Mouse (Mus musculus): ENCODE measurements around the gene Rapgef4. TPM values are rescaled to one million over a fixed set of nuclear protein-coding genes. Genes with fewer than 3 reads are reported as not detected.

Rapgef4 gene
- polyA plus RNA-seq, 1 experiment from 2014 or later = 3.6 TPM

DNA sequence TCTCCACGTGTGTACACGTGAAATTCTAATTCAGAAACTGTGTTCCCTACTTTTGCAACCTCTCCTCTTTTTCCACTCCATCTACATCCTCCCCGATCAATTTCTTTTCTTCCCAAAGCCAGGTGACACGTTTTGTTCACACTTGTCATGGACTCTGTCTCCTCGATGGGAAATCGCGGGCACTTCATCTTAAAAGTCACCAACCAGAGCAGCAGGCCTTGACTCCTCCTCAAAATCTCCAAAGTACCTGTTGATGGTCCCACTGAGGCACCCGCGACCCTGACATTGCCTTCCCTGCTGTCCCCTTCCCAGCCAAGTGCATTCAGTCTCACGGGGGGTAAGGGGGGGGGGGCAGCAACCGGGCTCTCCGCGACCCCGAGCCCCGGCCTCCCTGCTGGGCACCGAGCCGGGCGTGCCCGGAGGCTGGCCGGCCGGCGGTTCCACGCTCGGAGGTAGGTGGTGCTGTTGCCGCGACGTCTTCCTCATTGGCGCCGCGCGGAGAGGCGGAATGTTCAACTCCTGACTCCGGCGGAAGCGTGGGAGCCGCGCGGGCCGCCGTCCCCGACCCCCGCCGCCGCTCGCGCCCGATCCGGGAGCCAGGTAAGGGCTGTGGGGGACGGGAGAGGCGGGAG is 304.3 kb downstream of the Rapgef4 start, which contains the start of gene Map3k20:
Map3k20 (plus strand) TSS at position 382 of the 632 bp plus-strand sequence.
- 4% methylated on average over 35 of the region's 50 CpGs for WGBS
- TF ChIP-seq EP300 (optimal IDR thresholded peaks at IDR 0.05) (no peak), CTCF (IDR thresholded peaks at IDR 0.05; ENCODE audit: low read depth) (peak; percentile 73)

DNA sequence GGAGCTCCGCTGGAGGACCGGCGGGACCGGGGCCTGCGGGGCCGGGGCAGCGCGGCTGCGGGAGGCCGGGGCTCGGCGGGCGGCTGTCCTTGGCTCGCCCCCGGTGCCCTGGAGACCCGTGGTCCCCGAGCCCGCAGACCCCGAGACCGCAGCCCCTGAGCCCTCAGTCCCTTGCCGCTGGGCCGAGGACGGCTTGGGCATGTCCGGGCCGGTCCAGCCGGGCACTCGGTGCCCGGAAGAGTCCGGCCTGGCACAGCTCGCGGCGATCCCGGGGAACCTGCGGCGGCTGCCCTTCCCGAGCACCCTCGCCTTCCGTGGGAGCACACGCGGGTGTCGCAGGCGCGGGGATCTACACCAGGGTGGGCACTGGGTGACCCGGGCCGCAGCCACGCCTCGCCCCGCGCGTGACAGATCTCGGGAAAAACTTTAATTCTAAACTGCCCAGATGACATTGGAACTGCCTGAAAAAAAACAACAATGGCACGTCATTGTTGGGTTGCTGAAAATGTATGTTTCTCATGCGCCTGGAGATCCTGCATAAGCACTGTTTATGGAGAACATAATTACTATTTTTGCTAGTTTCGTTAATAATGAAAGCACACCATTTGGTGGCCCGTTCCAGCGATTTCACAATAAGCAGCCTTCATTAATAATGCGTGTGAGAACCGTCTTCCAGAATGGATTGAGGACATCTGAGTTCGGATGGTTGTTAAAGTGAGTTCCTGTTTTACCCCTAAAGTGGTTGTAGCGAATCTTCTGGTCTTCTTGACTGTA is 305.0 kb downstream of the Rapgef4 start:
- Histone ChIP-seq H3K4me1 (replicated peaks; ENCODE audit: control insufficient read depth, insufficient read depth) (0 out of 2 replicates have a peak, but pooled peaks cover 5% of the 10 kb centered on the region), H3K27ac (replicated peaks) (peak overlapping the region; percentile 91), H3K9me3 (ENCODE audit: control insufficient read depth, low read length) (no peaks in the 10 kb centered on the region), H3K4me3 (ENCODE audit: low read depth, low read length) (peak overlapping the region; percentile 95), H3K36me3 (ENCODE audit: control insufficient read depth, insufficient read depth, low read length) (no peaks in the 10 kb centered on the region), H3K9ac (ENCODE audit: low read length) (peak overlapping the region; percentile 99), H3K27me3 (ENCODE audit: control insufficient read depth, insufficient read depth, low read length) (no peaks in the 10 kb centered on the region), H3K4me2 (replicated peaks; ENCODE audit: low read depth) (peak overlapping the region; percentile 74)
- 1% methylated on average over 58 of the region's 60 CpGs for WGBS
- TF ChIP-seq CTCF (IDR thresholded peaks at IDR 0.05; ENCODE audit: low read depth) (no peak), EP300 (optimal IDR thresholded peaks at IDR 0.05) (no peak)
- ATAC-seq (ENCODE audit: low FRiP score, low TSS enrichment) (peak; percentile 76), DNase-seq (ENCODE audit: low spot score) (peak; percentile 58)

More for the DNA sequence above, 304.3 kb downstream of the Rapgef4 start, which contains the start of gene Map3k20:
- H3K4me2 ChIP-seq (replicated peaks; ENCODE audit: low read depth) = peak within 1 kb of the TSS; percentile 74
- peak within 1 kb of the TSS; percentile 91 for H3K27ac ChIP-seq (replicated peaks)
- peak within 1 kb of the TSS; percentile 99 for H3K9ac ChIP-seq (ENCODE audit: low read length)
- DNase-seq (ENCODE audit: low spot score) (peak; percentile 81), ATAC-seq (ENCODE audit: low FRiP score, low TSS enrichment) (peak; percentile 86)
- H3K36me3 ChIP-seq (ENCODE audit: control insufficient read depth, insufficient read depth, low read length) = no peaks in the 10 kb centered on the region
- H3K4me3 ChIP-seq (ENCODE audit: low read depth, low read length) = peak within 1 kb of the TSS; percentile 95
- H3K4me1 ChIP-seq (replicated peaks; ENCODE audit: control insufficient read depth, insufficient read depth) = 0 out of 2 replicates have a peak, but pooled peaks cover 5% of the 10 kb centered on the region
- no peaks in the 10 kb centered on the region for H3K9me3 ChIP-seq (ENCODE audit: control insufficient read depth, low read length)
- no peaks in the 10 kb centered on the region for H3K27me3 ChIP-seq (ENCODE audit: control insufficient read depth, insufficient read depth, low read length)

DNA sequence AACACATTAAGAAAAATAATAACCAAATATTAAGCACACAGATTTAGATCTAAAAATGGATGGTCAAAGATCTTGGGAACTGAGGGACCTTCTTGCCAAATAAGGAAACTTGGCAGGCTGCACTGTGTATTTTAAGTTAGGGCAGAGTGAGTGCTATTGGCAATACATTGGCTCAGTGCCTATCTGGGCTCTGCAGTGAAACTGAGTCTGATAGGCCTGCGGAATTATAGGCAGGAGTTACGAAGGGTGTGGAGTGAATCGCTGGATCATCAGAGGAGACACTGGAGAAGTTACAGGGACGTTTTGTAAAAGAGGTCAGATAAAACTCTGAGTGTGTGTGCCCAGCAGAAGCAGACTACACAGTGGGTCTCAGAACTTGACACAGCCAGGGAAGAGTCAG is 306.1 kb downstream of the Rapgef4 start:
- ATAC-seq (ENCODE audit: low FRiP score, low TSS enrichment) (0 out of 2 replicates have a peak, but pooled peaks have one; percentile 28), DNase-seq (ENCODE audit: low spot score) (peak; percentile 46)
- H3K4me3 ChIP-seq (ENCODE audit: low read depth, low read length) = peak overlapping the region; percentile 17; the same call in 1 of the 2 replicates
- no peaks in the 10 kb centered on the region for H3K9me3 ChIP-seq (ENCODE audit: control insufficient read depth, low read length)
- no peaks in the 10 kb centered on the region for H3K36me3 ChIP-seq (ENCODE audit: control insufficient read depth, insufficient read depth, low read length)
- H3K4me2 ChIP-seq (replicated peaks; ENCODE audit: low read depth) = peak overlapping the region; percentile 47
- 23% methylated on average over 4 of the region's 4 CpGs for WGBS
- 0 out of 2 replicates have a peak overlapping the region, but pooled peaks have one; percentile 19 for H3K9ac ChIP-seq (ENCODE audit: low read length)
- H3K4me1 ChIP-seq (replicated peaks; ENCODE audit: control insufficient read depth, insufficient read depth) = 0 out of 2 replicates have a peak, but pooled peaks cover 5% of the 10 kb centered on the region
- peak overlapping the region; percentile 71 for H3K27ac ChIP-seq (replicated peaks)
- no peaks in the 10 kb centered on the region for H3K27me3 ChIP-seq (ENCODE audit: control insufficient read depth, insufficient read depth, low read length)
- no peak for TF ChIP-seq CTCF (IDR thresholded peaks at IDR 0.05; ENCODE audit: low read depth)
- TF ChIP-seq EP300 (optimal IDR thresholded peaks at IDR 0.05) = no peak

DNA sequence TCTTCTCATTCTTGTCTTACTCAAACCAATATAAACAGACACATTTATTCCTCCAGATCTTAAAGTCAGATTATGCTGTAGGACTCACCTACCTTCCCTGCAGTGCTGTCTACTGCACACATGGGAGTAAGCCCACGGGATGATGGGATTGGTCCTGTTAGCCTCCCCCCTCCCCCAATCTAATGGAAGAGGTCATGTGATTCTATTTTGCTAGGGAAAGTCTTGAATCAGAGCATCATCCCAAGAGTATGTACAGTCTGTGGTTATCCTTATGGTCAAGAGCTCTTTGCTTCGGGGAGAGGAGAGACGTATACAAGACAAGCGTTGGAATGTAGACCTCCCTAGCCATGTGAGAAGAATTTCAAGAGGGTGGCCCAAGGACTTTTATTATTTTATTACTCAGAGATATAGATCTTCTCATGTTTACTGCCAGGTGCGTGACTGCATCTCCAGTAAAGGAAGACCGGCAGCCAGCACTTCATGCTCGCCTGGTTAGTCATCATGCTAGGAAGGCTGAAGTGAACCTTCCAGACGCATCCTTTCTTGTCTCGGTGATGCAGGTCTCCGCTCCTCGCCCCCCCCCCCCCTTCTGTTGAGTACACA is 308.0 kb downstream of the Rapgef4 start:
- Histone ChIP-seq H3K9ac (ENCODE audit: low read length) (no peak overlapping the region), H3K36me3 (ENCODE audit: control insufficient read depth, insufficient read depth, low read length) (no peaks in the 10 kb centered on the region), H3K27me3 (ENCODE audit: control insufficient read depth, insufficient read depth, low read length) (no peaks in the 10 kb centered on the region), H3K27ac (replicated peaks) (no peak overlapping the region), H3K4me2 (replicated peaks; ENCODE audit: low read depth) (no peak overlapping the region), H3K9me3 (ENCODE audit: control insufficient read depth, low read length) (no peaks in the 10 kb centered on the region), H3K4me3 (ENCODE audit: low read depth, low read length) (no peak overlapping the region), H3K4me1 (replicated peaks; ENCODE audit: control insufficient read depth, insufficient read depth) (0 out of 2 replicates have a peak, but pooled peaks cover 5% of the 10 kb centered on the region)
- DNase-seq (ENCODE audit: low spot score) (no peak), ATAC-seq (ENCODE audit: low FRiP score, low TSS enrichment) (no peak)
- WGBS = 65% methylated on average over 11 of the region's 11 CpGs
- no peak for TF ChIP-seq CTCF (IDR thresholded peaks at IDR 0.05; ENCODE audit: low read depth)
- no peak for TF ChIP-seq EP300 (optimal IDR thresholded peaks at IDR 0.05)

DNA sequence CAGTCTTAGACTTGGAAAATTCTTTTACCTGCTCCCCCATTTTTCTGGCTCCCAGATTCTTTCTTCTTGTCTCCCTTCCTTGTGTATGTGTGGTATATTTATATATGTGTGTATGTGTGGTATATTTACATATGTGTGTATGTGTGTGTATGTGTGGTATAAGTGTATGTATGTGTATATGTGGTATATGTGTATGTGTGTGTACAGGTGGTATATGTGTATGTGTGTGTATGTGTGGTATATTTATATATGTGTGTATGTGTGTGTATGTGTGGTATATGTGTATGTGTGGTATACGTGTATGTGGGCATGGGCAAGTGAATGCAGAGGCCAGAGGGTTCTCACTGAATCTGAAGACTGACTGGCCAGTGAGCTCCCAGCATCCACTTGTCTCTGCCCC is 310.1 kb downstream of the Rapgef4 start:
- no peak for TF ChIP-seq EP300 (optimal IDR thresholded peaks at IDR 0.05)
- TF ChIP-seq CTCF (IDR thresholded peaks at IDR 0.05; ENCODE audit: low read depth) = no peak
- 89% methylated on average over 1 of the region's 1 CpGs for WGBS

More for the DNA sequence above, 310.1 kb downstream of the Rapgef4 start:
- ATAC-seq (ENCODE audit: low FRiP score, low TSS enrichment) (no peak), DNase-seq (ENCODE audit: low spot score) (no peak)
- no peaks in the 10 kb centered on the region for H3K27me3 ChIP-seq (ENCODE audit: control insufficient read depth, insufficient read depth, low read length)
- no peaks in the 10 kb centered on the region for H3K9me3 ChIP-seq (ENCODE audit: control insufficient read depth, low read length)
- H3K4me2 ChIP-seq (replicated peaks; ENCODE audit: low read depth) = no peak overlapping the region
- no peak overlapping the region for H3K4me3 ChIP-seq (ENCODE audit: low read depth, low read length)
- H3K27ac ChIP-seq (replicated peaks) = no peak overlapping the region
- H3K4me1 ChIP-seq (replicated peaks; ENCODE audit: control insufficient read depth, insufficient read depth) = 0 out of 2 replicates have a peak, but pooled peaks cover 5% of the 10 kb centered on the region
- H3K9ac ChIP-seq (ENCODE audit: low read length) = no peak overlapping the region
- H3K36me3 ChIP-seq (ENCODE audit: control insufficient read depth, insufficient read depth, low read length) = no peaks in the 10 kb centered on the region

Data from stomach, postnatal 0 days (tissue).